Mouse (Mus musculus): ENCODE results near the gene Micu1. TPM values are rescaled to one million over a fixed set of nuclear protein-coding genes. Genes with fewer than 3 reads are reported as not detected.

Gene Micu1
- 42.7 to 58.0 TPM (median 49.2 TPM) in 4 replicates for total RNA-seq (2023)

DNA sequence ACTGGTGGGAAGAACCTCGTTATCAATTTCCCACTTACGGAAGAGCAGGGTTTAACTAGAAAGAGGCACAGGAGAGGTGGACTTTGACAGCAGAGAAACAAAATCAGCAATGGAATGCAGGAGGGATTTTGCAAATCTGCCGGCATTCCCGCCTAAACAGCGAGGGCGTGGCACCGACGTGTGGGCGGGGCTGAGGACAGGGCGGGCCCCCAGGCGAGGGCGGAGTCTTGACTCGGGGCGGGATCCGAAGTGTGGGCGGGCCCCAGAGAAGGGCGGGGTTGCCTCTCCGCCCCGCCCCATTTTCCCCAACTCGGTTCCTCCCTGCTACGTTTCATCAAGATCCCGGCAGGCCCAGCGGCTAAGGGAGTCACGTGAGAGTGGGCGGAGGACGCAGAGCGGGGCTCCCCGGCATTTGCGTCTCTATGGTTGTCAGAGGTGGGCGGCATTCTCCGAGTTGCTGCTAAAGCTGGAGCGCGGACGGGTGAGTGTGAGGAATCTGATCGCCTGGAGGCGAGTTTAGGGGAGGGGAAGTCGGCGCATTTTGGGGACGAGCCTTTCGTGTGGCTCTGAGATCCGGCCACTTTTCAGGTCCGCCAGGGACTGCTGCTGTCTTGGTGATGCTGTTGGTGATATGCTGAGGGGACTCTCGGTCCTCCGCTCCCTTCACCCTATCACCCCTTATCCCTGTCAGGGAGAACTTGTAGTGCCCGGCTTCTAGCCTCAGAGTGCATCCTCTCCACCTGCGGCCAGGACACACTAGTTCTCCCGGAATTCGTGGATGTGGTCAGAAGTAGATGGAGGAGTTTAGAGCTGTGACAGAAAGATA lies at the start of gene Micu1:
Gene Micu1, plus strand, starts transcription at position 271 of the 826 bp plus-strand sequence.

DNA sequence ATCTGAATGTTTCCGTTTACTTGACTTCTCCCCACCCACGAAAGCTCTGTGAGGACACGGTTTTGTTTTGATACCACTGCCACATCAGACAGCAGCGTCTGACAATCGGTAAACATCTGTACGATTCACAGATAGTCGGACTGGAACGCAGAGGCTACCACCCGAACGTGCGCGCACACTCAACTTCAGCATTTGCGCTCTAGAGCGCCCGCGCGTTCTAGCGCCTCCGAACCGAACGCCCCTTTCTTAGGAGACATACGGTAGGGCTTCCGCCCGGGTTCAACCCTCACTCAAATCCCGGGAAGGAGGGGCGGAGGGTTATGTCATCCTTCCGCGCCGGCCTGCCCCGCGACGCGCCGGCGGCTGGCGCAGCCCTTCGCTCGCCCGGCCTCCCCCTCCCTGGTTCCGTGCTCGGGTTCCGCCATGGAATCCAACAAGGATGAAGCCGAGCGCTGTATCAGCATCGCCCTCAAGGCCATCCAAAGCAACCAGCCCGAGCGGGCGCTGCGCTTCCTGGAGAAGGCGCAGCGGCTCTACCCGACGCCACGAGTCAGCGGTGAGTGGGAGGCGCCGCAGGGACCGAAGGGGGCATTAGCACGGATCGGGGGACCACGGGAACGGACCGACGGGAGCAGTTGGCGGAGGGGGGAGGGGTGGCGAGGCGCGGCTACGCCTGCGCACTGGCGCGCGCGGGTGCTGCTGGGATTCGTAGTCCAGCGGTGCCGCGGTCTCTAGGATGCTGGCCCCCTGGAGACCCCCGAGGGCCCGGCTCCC lies 177.2 kb downstream of the Micu1 start, which contains the start of gene Dnajb12:
Gene Dnajb12, plus strand, starts transcription at position 302 of the 774 bp plus-strand sequence.

Other genes with a start within 250 kb of the Micu1 start
- gene Gm10322, start 86.4 kb upstream of the Micu1 start, total RNA-seq (2023): not detected in 4 replicates
- gene Mcu, start 85.8 kb upstream of the Micu1 start, total RNA-seq (2023): 19.2 to 22.1 TPM (median 21.3 TPM) in 4 replicates
- gene Dnajb12, start 177.1 kb downstream of the Micu1 start, total RNA-seq (2023): 43.7 to 47.0 TPM (median 44.7 TPM) in 4 replicates
- gene Ddit4, start 249.4 kb downstream of the Micu1 start, total RNA-seq (2023): 21.2 to 22.9 TPM (median 21.4 TPM) in 4 replicates

All from B cell, adult 62 days (primary cell).